Mouse (Mus musculus) MEL (cell line): ENCODE data around the gene P3h2. TPM values are rescaled to one million over a fixed set of nuclear protein-coding genes. Genes with fewer than 3 reads are reported as not detected.

Source experiments
- DNase-seq: peaks from one replicate; pipeline ENCODE4 v3.0.0; 2011; ENCODE audit warnings: low read depth, low spot score
- H3K27ac ChIP-seq: 2 replicates; pipeline ENCODE4 v1.5.1; 2012; ENCODE audit warnings: low read depth, mild to moderate bottlenecking, control low read depth, low read length, moderate library complexity; ENCODE audit not compliant: control insufficient read depth
- H3K27me3 ChIP-seq, 2 experiments: fragments of 150-350 bp in 1 of 2; sonication (generic) in 1 of 2; 2 replicates each; pipeline ENCODE4 v1.6.1; 2012; ENCODE audit warnings: low read length in 2 of 2, mild to moderate bottlenecking in 2 of 2, improper control_type of control experiment in 1 of 2, moderate library complexity in 1 of 2; ENCODE audit not compliant: insufficient read depth in 2 of 2, control insufficient read depth in 1 of 2
- H3K36me3 ChIP-seq, 2 experiments: 2 replicates each; pipeline ENCODE4 v1.6.1; 2012 to 2014; ENCODE audit warnings: low read length in 2 of 2, improper control_type of control experiment in 1 of 2, inconsistent platforms in 1 of 2, mild to moderate bottlenecking in 1 of 2; ENCODE audit not compliant: insufficient read depth in 2 of 2, control insufficient read depth in 1 of 2
- H3K4me1 ChIP-seq, 2 experiments: fragments of 150-350 bp in 1 of 2; sonication (generic) in 1 of 2; 2 replicates each; pipeline ENCODE4 v1.6.1; 2012; ENCODE audit warnings: low read length in 2 of 2, improper control_type of control experiment in 1 of 2, mild to moderate bottlenecking in 1 of 2; ENCODE audit not compliant: insufficient read depth in 2 of 2, control insufficient read depth in 1 of 2
- H3K4me3 ChIP-seq, 2 experiments: fragments of 150-350 bp in 1 of 2; sonication (generic) in 1 of 2; 2 replicates each; pipeline ENCODE4 v1.5.1; 2012; ENCODE audit warnings: low read depth in 2 of 2, low read length in 2 of 2, mild to moderate bottlenecking in 2 of 2, moderate library complexity in 2 of 2, control low read depth in 1 of 2, improper control_type of control experiment in 1 of 2; ENCODE audit not compliant: control insufficient read depth in 1 of 2, insufficient read depth in 1 of 2
- H3K79me2 ChIP-seq: 2 replicates; pipeline ENCODE4 v1.6.1; 2012; ENCODE audit warnings: mild to moderate bottlenecking, low read length, moderate library complexity; ENCODE audit not compliant: control insufficient read depth, poor library complexity, insufficient read depth
- H3K9ac ChIP-seq: 2 replicates; pipeline ENCODE4 v1.6.1; 2012; ENCODE audit warnings: low read depth, mild to moderate bottlenecking, control low read depth, low read length, moderate library complexity; ENCODE audit not compliant: control insufficient read depth, poor library complexity, severe bottlenecking
- H3K9me3 ChIP-seq: fragments of 150-350 bp; sonication (generic); replicated peaks from 2 replicates; pipeline ENCODE4 v1.6.1; 2012; ENCODE audit warnings: mild to moderate bottlenecking, low read length, improper control_type of control experiment, moderate library complexity; ENCODE audit not compliant: insufficient read depth
- BHLHE40 ChIP-seq: IDR thresholded peaks from 2 replicates; pipeline ENCODE4 v1.6.1; 2012; ENCODE audit warnings: low read depth, mild to moderate bottlenecking, inconsistent platforms, low read length, improper control_type of control experiment, borderline replicate concordance
- CHD1 ChIP-seq: IDR thresholded peaks from 2 replicates; pipeline ENCODE4 v1.6.1; 2012; ENCODE audit warnings: low read depth, mild to moderate bottlenecking, inconsistent platforms, low read length, improper control_type of control experiment
- CHD2 ChIP-seq: IDR thresholded peaks from 2 replicates; pipeline ENCODE4 v1.6.1; 2011; ENCODE audit warnings: low read length, improper control_type of control experiment
- CTCF ChIP-seq, 3 experiments: IDR thresholded peaks in 2 of 3; conservative IDR thresholded peaks in 1 of 3; 2 replicates each; pipeline ENCODE4 v1.5.1; 2011 to 2012; ENCODE audit warnings: low read length in 3 of 3, low read depth in 2 of 3, mild to moderate bottlenecking in 2 of 3, improper control_type of control experiment in 1 of 3, inconsistent platforms in 1 of 3, mixed read lengths in 1 of 3, moderate library complexity in 1 of 3; ENCODE audit not compliant: control insufficient read depth in 1 of 3, insufficient read depth in 1 of 3, poor library complexity in 1 of 3, severe bottlenecking in 1 of 3
- ELF1 ChIP-seq: IDR thresholded peaks from 2 replicates; pipeline ENCODE4 v1.6.1; 2014; ENCODE audit warnings: low read depth, mild to moderate bottlenecking, inconsistent platforms, low read length, improper control_type of control experiment, moderate library complexity
- EP300 ChIP-seq, 2 experiments: IDR thresholded peaks; 2 replicates each; pipeline ENCODE4 v1.6.1; 2011; ENCODE audit warnings: improper control_type of control experiment in 2 of 2, low read length in 2 of 2, low read depth in 1 of 2, mild to moderate bottlenecking in 1 of 2
- ETS1 ChIP-seq: IDR thresholded peaks from 2 replicates; pipeline ENCODE4 v1.6.1; 2012; ENCODE audit warnings: low read depth, mild to moderate bottlenecking, inconsistent platforms, low read length, improper control_type of control experiment, moderate library complexity
- GABPA ChIP-seq: IDR thresholded peaks from 2 replicates; pipeline ENCODE4 v1.6.1; 2012; ENCODE audit warnings: low read depth, mild to moderate bottlenecking, inconsistent platforms, low read length, improper control_type of control experiment, moderate library complexity
- HCFC1 ChIP-seq: IDR thresholded peaks from 2 replicates; pipeline ENCODE4 v1.6.1; 2012; ENCODE audit warnings: low read depth, mild to moderate bottlenecking, inconsistent platforms, low read length, improper control_type of control experiment, moderate library complexity
- KAT2A ChIP-seq: conservative IDR thresholded peaks from 2 replicates; pipeline ENCODE4 v1.6.1; 2012; ENCODE audit warnings: low read depth, low read length, improper control_type of control experiment, inconsistent platforms
- MAZ ChIP-seq: IDR thresholded peaks from 2 replicates; pipeline ENCODE4 v1.6.1; 2012; ENCODE audit warnings: low read depth, mild to moderate bottlenecking, inconsistent platforms, low read length, improper control_type of control experiment
- MYB ChIP-seq: IDR thresholded peaks from 2 replicates; pipeline ENCODE4 v1.6.1; 2011; ENCODE audit warnings: mild to moderate bottlenecking, low read depth, low read length, improper control_type of control experiment
- NELFE ChIP-seq: IDR thresholded peaks from 2 replicates; pipeline ENCODE4 v1.6.1; 2011; ENCODE audit warnings: low read depth, low read length, improper control_type of control experiment
- NRF1 ChIP-seq: IDR thresholded peaks from 2 replicates; pipeline ENCODE4 v1.6.1; 2014; ENCODE audit warnings: low read depth, mild to moderate bottlenecking, inconsistent platforms, low read length, improper control_type of control experiment, moderate library complexity; ENCODE audit not compliant: poor library complexity, insufficient read depth, severe bottlenecking
- POLR2A ChIP-seq, 2 experiments: IDR thresholded peaks; 2 replicates each; pipeline ENCODE4 v1.6.1; 2011 to 2012; ENCODE audit warnings: low read length in 2 of 2, mild to moderate bottlenecking in 2 of 2, control low read depth in 1 of 2, improper control_type of control experiment in 1 of 2, low read depth in 1 of 2, moderate library complexity in 1 of 2; ENCODE audit not compliant: control insufficient read depth in 1 of 2, insufficient read depth in 1 of 2, poor library complexity in 1 of 2
- POLR2AphosphoS2 ChIP-seq: IDR thresholded peaks from 2 replicates; pipeline ENCODE4 v1.6.1; 2011; ENCODE audit warnings: low read length, improper control_type of control experiment
- POLR2AphosphoS5 ChIP-seq: IDR thresholded peaks from 2 replicates; pipeline ENCODE4 v1.6.1; 2012; ENCODE audit warnings: low read depth, borderline replicate concordance, mild to moderate bottlenecking, inconsistent platforms, low read length, moderate library complexity, mixed read lengths
- RAD21 ChIP-seq: IDR thresholded peaks from 2 replicates; pipeline ENCODE4 v1.6.1; 2011; ENCODE audit warnings: mild to moderate bottlenecking, low read depth, low read length, improper control_type of control experiment
- RCOR1 ChIP-seq: IDR thresholded peaks from 2 replicates; pipeline ENCODE4 v1.6.1; 2012; ENCODE audit warnings: low read depth, mild to moderate bottlenecking, inconsistent platforms, low read length, improper control_type of control experiment
- SMC3 ChIP-seq: IDR thresholded peaks from 2 replicates; pipeline ENCODE4 v1.6.1; 2011; ENCODE audit warnings: low read depth, low read length, improper control_type of control experiment
- TAL1 ChIP-seq: IDR thresholded peaks from 2 replicates; pipeline ENCODE4 v1.6.1; 2012; ENCODE audit warnings: mild to moderate bottlenecking, inconsistent platforms, low read length, moderate library complexity, mixed read lengths
- UBTF ChIP-seq: IDR thresholded peaks from 2 replicates; pipeline ENCODE4 v1.6.1; 2012; ENCODE audit warnings: low read depth, mild to moderate bottlenecking, inconsistent platforms, low read length, improper control_type of control experiment, moderate library complexity, borderline replicate concordance; ENCODE audit not compliant: insufficient read depth
- ZC3H11A ChIP-seq: IDR thresholded peaks from 2 replicates; pipeline ENCODE4 v1.6.1; 2012; ENCODE audit warnings: low read depth, mild to moderate bottlenecking, inconsistent platforms, low read length, improper control_type of control experiment
- polyA plus RNA-seq, 2 experiments: library from polyadenylated mRNA; stranded (reverse) in 1 of 2; unstranded in 1 of 2; fragments of >175 nt in 1 of 2; fragments of >200 nt in 1 of 2; gene quantifications; 2 replicates each; pipeline versions ENCODE4 v1.2.1 to v1.2.4; 2012; ENCODE audit warnings: low replicate concordance in 2 of 2, low read depth in 1 of 2; ENCODE audit not compliant: insufficient read length in 2 of 2, insufficient read depth in 1 of 2, missing spikeins in 1 of 2
- total RNA-seq: library from RNA; depleted of rRNA; stranded (reverse); fragments of 300-350 nt; gene quantifications from 2 replicates; pipeline ENCODE4 v1.2.3, GENCODE M21; 2012

The P3h2 gene
- total and polyA plus RNA-seq, 3 experiments: not detected

DNA sequence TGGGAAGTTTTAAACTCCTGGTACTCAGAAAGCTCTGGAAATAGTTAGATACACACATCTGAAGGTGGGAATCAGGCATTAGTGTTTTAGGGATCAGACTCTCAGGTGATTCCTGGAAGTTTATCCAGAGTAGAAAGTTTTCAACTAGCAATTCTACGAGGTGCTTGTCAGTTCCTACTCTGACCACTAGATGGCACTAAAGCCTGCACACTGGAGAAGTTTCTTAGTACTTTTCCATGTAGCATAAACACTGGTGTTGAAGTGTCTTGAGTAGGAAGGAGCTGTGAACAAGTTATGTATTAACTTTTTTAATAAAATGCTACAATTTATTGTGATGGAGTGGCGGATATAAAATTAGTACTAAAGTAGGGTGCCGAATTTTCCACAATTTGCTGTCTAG lies 141.7 kb downstream of the P3h2 start:
- Histone ChIP-seq H3K79me2 (no peaks in the 10 kb centered on the region), H3K27me3 (no peaks in the 10 kb centered on the region; a peak in 1 of 4 replicates), H3K27ac (no peak overlapping the region), H3K9ac (no peak overlapping the region), H3K4me3 (no peak overlapping the region), H3K4me1 (no peaks in the 10 kb centered on the region), H3K9me3 (no peaks in the 10 kb centered on the region), H3K36me3 (no peaks in the 10 kb centered on the region)
- peak; percentile 63 for DNase-seq
- TF ChIP-seq RAD21 (peak; percentile 77), ZC3H11A (no peak), SMC3 (peak; percentile 68), CHD1 (no peak), CTCF (IDR thresholded peaks at IDR 0.05 in 2 of 3, conservative IDR thresholded peaks at IDR 0.05 in 1 of 3; ENCODE audit: control insufficient read depth in 1 of 3, insufficient read depth in 1 of 3, low read depth in 2 of 3, low read length in 3 of 3, poor library complexity in 1 of 3, severe bottlenecking in 1 of 3) (peak; percentile 50 to 86 (median 84))

DNA sequence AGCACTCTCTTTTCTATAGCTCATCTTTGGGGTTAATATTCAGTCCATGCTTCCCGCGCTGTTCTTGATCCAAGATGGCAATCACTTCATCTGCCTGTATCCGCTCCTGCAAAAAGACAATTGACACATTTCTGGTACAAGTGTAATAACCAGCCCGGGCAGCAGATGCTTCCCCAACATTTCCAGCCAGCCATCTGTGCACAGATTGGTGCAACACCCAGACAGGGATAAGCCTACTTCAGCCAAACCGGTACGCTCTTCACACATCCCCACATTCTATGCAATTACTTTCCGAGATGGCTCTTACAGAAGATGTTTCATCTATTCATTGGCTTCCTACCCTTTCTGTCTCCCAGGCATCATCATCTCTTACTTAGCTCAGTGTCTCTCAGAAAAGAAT lies 145.2 kb downstream of the P3h2 start:
- Histone ChIP-seq H3K36me3 (no peaks in the 10 kb centered on the region), H3K9me3 (no peaks in the 10 kb centered on the region), H3K27me3 (no peaks in the 10 kb centered on the region), H3K79me2 (no peaks in the 10 kb centered on the region), H3K4me3 (no peak overlapping the region), H3K4me1 (no peaks in the 10 kb centered on the region), H3K27ac (no peak overlapping the region), H3K9ac (no peak overlapping the region)
- DNase-seq: no peak
- TF ChIP-seq POLR2AphosphoS2: no peak
- TF ChIP-seq NRF1: no peak
- no peak for TF ChIP-seq HCFC1
- no peak for TF ChIP-seq RCOR1
- no peak for TF ChIP-seq CHD2
- TF ChIP-seq EP300 (IDR thresholded peaks at IDR 0.05; ENCODE audit: low read depth in 1 of 2, low read length in 2 of 2): no peak
- no peak for TF ChIP-seq CHD1
- no peak for TF ChIP-seq MYB
- TF ChIP-seq BHLHE40: no peak
- TF ChIP-seq POLR2A (IDR thresholded peaks at IDR 0.05; ENCODE audit: control insufficient read depth in 1 of 2, insufficient read depth in 1 of 2, low read depth in 1 of 2, low read length in 2 of 2, poor library complexity in 1 of 2): no peak
- TF ChIP-seq KAT2A: no peak
- no peak for TF ChIP-seq ETS1
- no peak for TF ChIP-seq ELF1
- no peak for TF ChIP-seq TAL1
- no peak for TF ChIP-seq POLR2AphosphoS5
- no peak for TF ChIP-seq GABPA
- no peak for TF ChIP-seq MAZ
- no peak for TF ChIP-seq UBTF
- no peak for TF ChIP-seq NELFE
- no peak for TF ChIP-seq SMC3
